Mouse (Mus musculus) embryonic fibroblast, embryonic 13.5 days (primary cell): ENCODE data around the gene Cyp2c69. TPM values are rescaled to one million over a fixed set of nuclear protein-coding genes. Genes with fewer than 3 reads are reported as not detected.
"Not testable (repeated sequence)": the region's sequence is repeated elsewhere in the genome, so short reads cannot be mapped to it uniquely, and the experiment has no call there.

ENCODE experiments used
- H3K27ac ChIP-seq: 2 replicates; pipeline ENCODE4 v1.5.1; 2012; ENCODE audit warnings: low read length, control low read depth, inconsistent platforms; ENCODE audit not compliant: insufficient read depth
- H3K4me1 ChIP-seq: 2 replicates; pipeline ENCODE4 v1.6.1; 2011; ENCODE audit warnings: low read length; ENCODE audit not compliant: control insufficient read depth, insufficient read depth
- H3K4me3 ChIP-seq: 2 replicates; pipeline ENCODE4 v1.5.1; 2011; ENCODE audit warnings: mild to moderate bottlenecking, control low read depth, low read length; ENCODE audit not compliant: insufficient read depth
- CTCF ChIP-seq: IDR thresholded peaks from 2 replicates; pipeline ENCODE4 v1.5.1; 2011; ENCODE audit warnings: mild to moderate bottlenecking, control low read depth, low read length, moderate library complexity, borderline replicate concordance; ENCODE audit not compliant: insufficient read depth
- POLR2A ChIP-seq: IDR thresholded peaks from 2 replicates; pipeline ENCODE4 v1.6.1; 2011; ENCODE audit warnings: low read depth, mild to moderate bottlenecking, control low read depth, low read length, moderate library complexity
- polyA plus RNA-seq: library from polyadenylated mRNA; stranded (reverse); fragments of >200 nt; gene quantifications from 2 replicates; pipeline ENCODE4 v1.2.4, GENCODE M21; 2011; ENCODE audit warnings: low read depth; ENCODE audit not compliant: missing spikeins, insufficient read length

Cyp2c69 gene
- polyA plus RNA-seq = not detected in 2 replicates

GRCm38 (mm10) chr19:39886699-39887098 lies at the start of gene Cyp2c69:
Gene Cyp2c69 (minus strand): TSS chr19:39886799.
- not testable (repeated sequence) for H3K27ac ChIP-seq, H3K4me1 ChIP-seq, H3K4me3 ChIP-seq

DNA sequence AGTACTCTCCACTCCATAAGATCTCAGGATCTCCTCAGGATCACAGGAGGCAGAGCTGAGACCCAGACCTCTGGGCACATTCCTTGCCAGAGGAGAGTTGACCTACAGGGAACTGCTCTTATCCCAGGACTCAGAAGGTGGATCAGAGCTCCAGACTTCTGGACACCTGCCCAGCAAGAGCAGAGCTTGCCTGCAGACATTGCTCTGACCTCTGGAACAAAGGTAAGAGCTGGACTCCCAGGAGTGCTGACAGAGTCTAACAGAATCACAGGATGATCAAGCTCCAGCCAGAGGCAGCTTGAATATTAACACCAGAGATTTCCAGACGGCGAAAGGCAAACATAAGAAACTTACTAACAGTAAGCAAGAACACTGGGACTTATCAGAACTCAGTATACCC lies 48.8 kb upstream of the Cyp2c69 start:
- no peak overlapping the region for H3K27ac ChIP-seq
- no peaks in the 10 kb centered on the region for H3K4me1 ChIP-seq
- no peak overlapping the region for H3K4me3 ChIP-seq
- TF ChIP-seq POLR2A (no peak), CTCF (no peak)

DNA sequence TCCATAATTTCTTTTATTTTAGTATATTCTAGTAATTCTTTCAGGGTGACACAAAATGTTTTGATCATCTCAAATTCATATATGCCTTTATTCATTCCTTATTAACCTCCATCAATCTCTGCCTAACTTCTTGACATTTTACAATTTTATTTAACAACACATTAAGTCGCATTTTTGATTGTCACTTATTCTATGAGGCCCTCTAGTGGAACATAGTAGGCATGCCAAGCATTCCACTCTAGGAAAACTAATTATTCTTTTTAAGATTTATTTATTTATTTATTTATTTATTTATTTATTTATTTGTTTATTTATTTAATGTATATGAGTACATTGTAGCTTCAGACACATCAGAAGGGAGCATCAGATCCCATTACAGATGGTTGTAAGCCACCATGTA lies 43.4 kb upstream of the Cyp2c69 start:
- no peak overlapping the region for H3K4me3 ChIP-seq
- H3K27ac ChIP-seq = no peak overlapping the region
- H3K4me1 ChIP-seq = no peaks in the 10 kb centered on the region
- no peak for TF ChIP-seq CTCF
- TF ChIP-seq POLR2A = no peak

GRCm38 (mm10) chr19:39901656-39902055 lies 15.1 kb upstream of the Cyp2c69 start:
- H3K4me1 ChIP-seq = no peaks in the 10 kb centered on the region
- H3K27ac ChIP-seq = no peak overlapping the region
- no peak overlapping the region for H3K4me3 ChIP-seq
- TF ChIP-seq POLR2A = no peak
- TF ChIP-seq CTCF = no peak

DNA sequence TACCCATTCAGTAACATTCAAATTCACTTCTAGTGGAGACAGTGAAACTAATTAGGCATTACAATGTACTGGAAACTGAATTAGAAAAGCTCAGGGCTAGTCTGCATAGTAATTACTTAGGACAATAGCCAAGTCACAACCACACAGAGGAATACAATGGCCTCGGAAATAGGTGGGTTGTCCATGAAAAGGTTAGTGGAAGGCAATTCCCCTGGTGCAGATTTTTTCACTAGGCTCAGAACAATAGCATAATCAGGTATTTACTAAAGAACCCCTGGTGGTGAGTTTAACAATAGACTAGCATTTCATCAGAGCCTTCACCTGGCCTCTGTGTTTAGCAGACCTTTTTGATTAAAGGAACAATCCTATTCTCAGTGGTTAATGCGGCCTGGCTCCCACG lies 3.5 kb upstream of the Cyp2c69 start:
- H3K4me3 ChIP-seq, H3K27ac ChIP-seq, H3K4me1 ChIP-seq: not testable (repeated sequence)

GRCm38 (mm10) chr19:39866133-39866532 lies 20.5 kb downstream of the Cyp2c69 start:
- Histone ChIP-seq H3K27ac (no peak overlapping the region), H3K4me1 (no peaks in the 10 kb centered on the region), H3K4me3 (no peak overlapping the region)
- TF ChIP-seq POLR2A = no peak
- TF ChIP-seq CTCF = no peak

- not testable (repeated sequence) for H3K4me1 ChIP-seq, H3K27ac ChIP-seq, H3K4me3 ChIP-seq
Measured at GRCm38 (mm10) chr19:39820931-39821330, 65.7 kb downstream of the Cyp2c69 start.

GRCm38 (mm10) chr19:39816400-39816799 lies 70.2 kb downstream of the Cyp2c69 start:
- not testable (repeated sequence) for H3K27ac ChIP-seq, H3K4me1 ChIP-seq, H3K4me3 ChIP-seq

DNA sequence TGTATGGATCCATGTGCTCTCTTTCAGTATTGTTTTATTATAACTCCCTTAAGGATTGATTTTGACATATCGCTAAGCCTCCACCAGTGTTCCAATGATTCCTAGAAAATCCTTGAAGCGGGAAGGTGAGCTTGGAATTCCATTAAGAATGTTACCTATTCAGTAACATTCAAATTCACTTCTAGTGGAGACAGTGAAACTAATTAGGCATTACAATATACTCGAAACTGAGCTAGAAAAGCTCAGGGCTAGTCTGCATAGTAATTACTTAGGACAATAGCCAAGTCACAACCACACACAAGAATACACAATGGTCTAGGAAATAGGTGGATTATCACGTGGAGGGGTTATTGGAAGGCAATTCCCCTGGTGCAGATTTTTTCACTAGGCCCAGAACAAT lies 70.6 kb downstream of the Cyp2c69 start:
- H3K4me1 ChIP-seq, H3K27ac ChIP-seq, H3K4me3 ChIP-seq: not testable (repeated sequence)

GRCm38 (mm10) chr19:39812714-39813113 lies 73.9 kb downstream of the Cyp2c69 start, which contains the start of gene Cyp2c40:
Gene Cyp2c40 (minus strand): TSS chr19:39812814.
- H3K27ac ChIP-seq, H3K4me3 ChIP-seq, H3K4me1 ChIP-seq: not testable (repeated sequence)

Other genes with a start within 250 kb of the Cyp2c69 start
- not detected in 2 replicates for gene Cyp2c67, start 237.7 kb downstream of the Cyp2c69 start, polyA plus RNA-seq
- gene Cyp2c68, start 145.7 kb downstream of the Cyp2c69 start, polyA plus RNA-seq = not detected in 2 replicates
- gene Cyp2c40, start 74.0 kb downstream of the Cyp2c69 start, polyA plus RNA-seq = not detected in 2 replicates
- gene Cyp2c37, start 105.6 kb upstream of the Cyp2c69 start, polyA plus RNA-seq = not detected in 2 replicates
- not detected in 2 replicates for gene Cyp2c54, start 187.0 kb upstream of the Cyp2c69 start, polyA plus RNA-seq
- gene Cyp2c50, start 202.9 kb upstream of the Cyp2c69 start, polyA plus RNA-seq = not detected in 2 replicates